Mouse (Mus musculus): ENCODE data around the gene Lin54. TPM values are rescaled to one million over a fixed set of nuclear protein-coding genes. Genes with fewer than 3 reads are reported as not detected.

Lin54 gene
- polyA plus RNA-seq (2015; fragmentation: Nextera tagmentation; extraction: Ambion mirVana), result 9.2 and 10.5 TPM in 2 replicates

- no peaks in the 10 kb centered on the region for H3K27me3 ChIP-seq
- H3K4me1 ChIP-seq, result peaks cover 21% of the 10 kb centered on the region
- H3K9ac ChIP-seq, result peak within 1 kb of the TSS; percentile 50
- peak within 1 kb of the TSS; percentile 72 for H3K4me3 ChIP-seq (replicated peaks)
- WGBS, result under 1% methylated on average over 41 of the region's 60 CpGs
- H3K36me3 ChIP-seq, result no peaks in the 10 kb centered on the region
- peak; percentile 96 for ATAC-seq (ENCODE audit: insufficient number of reproducible peaks, low FRiP score, low TSS enrichment, low read depth)
- peak within 1 kb of the TSS; percentile 93 for H3K4me2 ChIP-seq (replicated peaks)
- H3K27ac ChIP-seq (replicated peaks), result peak within 1 kb of the TSS; percentile 76
- no peaks in the 10 kb centered on the region for H3K9me3 ChIP-seq (replicated peaks)
Measured at GRCm38 (mm10) chr5:100500458-100500961, at the start of gene Lin54. TSS of gene Lin54 (minus strand) at chr5:100500639.

GRCm38 (mm10) chr5:100550151-100550550, 49.7 kb upstream of the Lin54 start:
- H3K27ac ChIP-seq (replicated peaks), result no peak overlapping the region
- no peaks in the 10 kb centered on the region for H3K4me1 ChIP-seq
- H3K9ac ChIP-seq, result no peak overlapping the region
- WGBS, result 95% methylated on average over 1 of the region's 1 CpGs
- no peak overlapping the region for H3K4me3 ChIP-seq (replicated peaks)
- no peaks in the 10 kb centered on the region for H3K9me3 ChIP-seq (replicated peaks)
- peaks cover 43% of the 10 kb centered on the region for H3K36me3 ChIP-seq
- no peak overlapping the region for H3K4me2 ChIP-seq (replicated peaks)
- no peaks in the 10 kb centered on the region for H3K27me3 ChIP-seq
- no peak for ATAC-seq (ENCODE audit: insufficient number of reproducible peaks, low FRiP score, low TSS enrichment, low read depth)

- Histone ChIP-seq H3K9ac (no peak overlapping the region), H3K27ac (replicated peaks) (no peak overlapping the region), H3K27me3 (no peaks in the 10 kb centered on the region), H3K4me3 (replicated peaks) (no peak overlapping the region), H3K4me1 (no peaks in the 10 kb centered on the region), H3K9me3 (replicated peaks) (no peaks in the 10 kb centered on the region), H3K36me3 (peaks cover 51% of the 10 kb centered on the region), H3K4me2 (replicated peaks) (no peak overlapping the region)
- ATAC-seq (ENCODE audit: insufficient number of reproducible peaks, low FRiP score, low TSS enrichment, low read depth), result no peak
- WGBS, result 92% methylated on average over 4 of the region's 4 CpGs
Measured at GRCm38 (mm10) chr5:100549311-100549710, 48.9 kb upstream of the Lin54 start.

GRCm38 (mm10) chr5:100548236-100548635, 47.8 kb upstream of the Lin54 start:
- peaks cover 60% of the 10 kb centered on the region for H3K36me3 ChIP-seq

GRCm38 (mm10) chr5:100546294-100547080, 46.0 kb upstream of the Lin54 start:
- Histone ChIP-seq H3K4me2 (replicated peaks) (no peak overlapping the region), H3K9ac (no peak overlapping the region), H3K36me3 (peaks cover 75% of the 10 kb centered on the region), H3K4me3 (replicated peaks) (no peak overlapping the region), H3K9me3 (replicated peaks) (no peaks in the 10 kb centered on the region), H3K27ac (replicated peaks) (no peak overlapping the region), H3K4me1 (no peaks in the 10 kb centered on the region), H3K27me3 (no peaks in the 10 kb centered on the region)
- ATAC-seq (ENCODE audit: insufficient number of reproducible peaks, low FRiP score, low TSS enrichment, low read depth), result no peak
- 83% methylated on average over 6 of the region's 6 CpGs for WGBS

More at GRCm38 (mm10) chr5:100548236-100548635, 47.8 kb upstream of the Lin54 start:
- Histone ChIP-seq H3K9ac (no peak overlapping the region), H3K4me2 (replicated peaks) (no peak overlapping the region), H3K27me3 (no peaks in the 10 kb centered on the region), H3K4me3 (replicated peaks) (no peak overlapping the region), H3K9me3 (replicated peaks) (no peaks in the 10 kb centered on the region), H3K4me1 (no peaks in the 10 kb centered on the region), H3K27ac (replicated peaks) (no peak overlapping the region)
- 73% methylated on average over 2 of the region's 2 CpGs for WGBS
- ATAC-seq (ENCODE audit: insufficient number of reproducible peaks, low FRiP score, low TSS enrichment, low read depth), result no peak

- ATAC-seq (ENCODE audit: insufficient number of reproducible peaks, low FRiP score, low TSS enrichment, low read depth), result no peak
- H3K36me3 ChIP-seq, result peaks cover 65% of the 10 kb centered on the region
- H3K27ac ChIP-seq (replicated peaks), result no peak overlapping the region
- H3K9ac ChIP-seq, result no peak overlapping the region
- H3K9me3 ChIP-seq (replicated peaks), result no peaks in the 10 kb centered on the region
- H3K4me3 ChIP-seq (replicated peaks), result no peak overlapping the region
- H3K27me3 ChIP-seq, result no peaks in the 10 kb centered on the region
- H3K4me2 ChIP-seq (replicated peaks), result no peak overlapping the region
- 80% methylated on average over 3 of the region's 3 CpGs for WGBS
- no peaks in the 10 kb centered on the region for H3K4me1 ChIP-seq
Measured at GRCm38 (mm10) chr5:100536638-100537037, 36.2 kb upstream of the Lin54 start.

GRCm38 (mm10) chr5:100535826-100536225, 35.4 kb upstream of the Lin54 start:
- no peak for ATAC-seq (ENCODE audit: insufficient number of reproducible peaks, low FRiP score, low TSS enrichment, low read depth)
- Histone ChIP-seq H3K27me3 (no peaks in the 10 kb centered on the region), H3K27ac (replicated peaks) (no peak overlapping the region), H3K4me2 (replicated peaks) (no peak overlapping the region), H3K4me1 (no peaks in the 10 kb centered on the region), H3K4me3 (replicated peaks) (no peak overlapping the region), H3K36me3 (peaks cover 66% of the 10 kb centered on the region), H3K9ac (no peak overlapping the region), H3K9me3 (replicated peaks) (no peaks in the 10 kb centered on the region)
- WGBS, result 78% methylated on average over 7 of the region's 7 CpGs

GRCm38 (mm10) chr5:100526164-100526563, 25.7 kb upstream of the Lin54 start:
- 75% methylated on average over 7 of the region's 7 CpGs for WGBS
- H3K9ac ChIP-seq, result no peak overlapping the region
- no peaks in the 10 kb centered on the region for H3K27me3 ChIP-seq
- H3K4me2 ChIP-seq (replicated peaks), result no peak overlapping the region
- peaks cover 24% of the 10 kb centered on the region for H3K36me3 ChIP-seq
- ATAC-seq (ENCODE audit: insufficient number of reproducible peaks, low FRiP score, low TSS enrichment, low read depth), result 0 out of 2 replicates have a peak, but pooled peaks have one; percentile 47
- H3K27ac ChIP-seq (replicated peaks), result no peak overlapping the region
- no peaks in the 10 kb centered on the region for H3K4me1 ChIP-seq
- H3K9me3 ChIP-seq (replicated peaks), result no peaks in the 10 kb centered on the region
- no peak overlapping the region for H3K4me3 ChIP-seq (replicated peaks)

- H3K4me1 ChIP-seq, result peaks cover under 1% of the 10 kb centered on the region; the same call in 1 of the 2 replicates
- H3K27ac ChIP-seq (replicated peaks), result 0 out of 2 replicates have a peak overlapping the region, but pooled peaks have one; percentile 13
- H3K27me3 ChIP-seq, result no peaks in the 10 kb centered on the region
- H3K4me3 ChIP-seq (replicated peaks), result no peak overlapping the region
- 80% methylated on average over 3 of the region's 3 CpGs for WGBS
- peaks cover 19% of the 10 kb centered on the region for H3K36me3 ChIP-seq
- no peak overlapping the region for H3K4me2 ChIP-seq (replicated peaks)
- no peaks in the 10 kb centered on the region for H3K9me3 ChIP-seq (replicated peaks)
- H3K9ac ChIP-seq, result no peak overlapping the region
- no peak for ATAC-seq (ENCODE audit: insufficient number of reproducible peaks, low FRiP score, low TSS enrichment, low read depth)
Measured at GRCm38 (mm10) chr5:100525620-100526019, 25.2 kb upstream of the Lin54 start.

GRCm38 (mm10) chr5:100524921-100525320, 24.5 kb upstream of the Lin54 start:
- 92% methylated on average over 9 of the region's 9 CpGs for WGBS
- Histone ChIP-seq H3K4me3 (replicated peaks) (no peak overlapping the region), H3K9me3 (replicated peaks) (no peaks in the 10 kb centered on the region), H3K27ac (replicated peaks) (no peak overlapping the region), H3K4me1 (peaks cover 7% of the 10 kb centered on the region), H3K27me3 (no peaks in the 10 kb centered on the region), H3K4me2 (replicated peaks) (no peak overlapping the region), H3K9ac (no peak overlapping the region), H3K36me3 (peaks cover 12% of the 10 kb centered on the region)
- no peak for ATAC-seq (ENCODE audit: insufficient number of reproducible peaks, low FRiP score, low TSS enrichment, low read depth)

- H3K4me3 ChIP-seq (replicated peaks), result no peak overlapping the region
- no peak overlapping the region for H3K4me2 ChIP-seq (replicated peaks)
- no peak for ATAC-seq (ENCODE audit: insufficient number of reproducible peaks, low FRiP score, low TSS enrichment, low read depth)
- H3K9ac ChIP-seq, result no peak overlapping the region
- no peaks in the 10 kb centered on the region for H3K9me3 ChIP-seq (replicated peaks)
- H3K36me3 ChIP-seq, result no peaks in the 10 kb centered on the region
- peaks cover 14% of the 10 kb centered on the region for H3K4me1 ChIP-seq
- WGBS, result 94% methylated on average over 1 of the region's 1 CpGs
- H3K27me3 ChIP-seq, result no peaks in the 10 kb centered on the region
- no peak overlapping the region for H3K27ac ChIP-seq (replicated peaks)
Measured at GRCm38 (mm10) chr5:100523331-100523730, 22.9 kb upstream of the Lin54 start.
